Mouse (Mus musculus): ENCODE measurements around the gene Aire. TPM values are rescaled to one million over a fixed set of nuclear protein-coding genes. Genes with fewer than 3 reads are reported as not detected.

Gene Aire
- polyA plus RNA-seq, 1 experiment from 2014 or later, result 0.06 TPM

GRCm38 (mm10) chr10:78002316-78002715, 41.1 kb downstream of the Aire start:
- Histone ChIP-seq H3K27ac (0 out of 2 replicates have a peak overlapping the region, but pooled peaks have one; percentile 22), H3K27me3 (replicated peaks) (no peaks in the 10 kb centered on the region), H3K9ac (no peak overlapping the region), H3K4me2 (no peak overlapping the region), H3K4me3 (no peak overlapping the region), H3K4me1 (peaks cover 49% of the 10 kb centered on the region), H3K9me3 (replicated peaks) (no peaks in the 10 kb centered on the region), H3K36me3 (peaks cover 98% of the 10 kb centered on the region)
- WGBS (ENCODE audit: insufficient replicate concordance), result 83% methylated on average over 2 of the region's 2 CpGs
- ATAC-seq, result no peak

- Histone ChIP-seq H3K27me3 (replicated peaks) (no peaks in the 10 kb centered on the region), H3K4me1 (peaks cover 43% of the 10 kb centered on the region), H3K9me3 (replicated peaks) (no peaks in the 10 kb centered on the region), H3K36me3 (peaks cover 100% of the 10 kb centered on the region), H3K4me2 (no peak overlapping the region), H3K4me3 (no peak overlapping the region), H3K9ac (no peak overlapping the region), H3K27ac (0 out of 2 replicates have a peak overlapping the region, but pooled peaks have one; percentile 8)
- ATAC-seq, result no peak
- 90% methylated on average over 11 of the region's 11 CpGs for WGBS (ENCODE audit: insufficient replicate concordance)
Measured at GRCm38 (mm10) chr10:78001796-78002195, 41.6 kb downstream of the Aire start.

- no peak for ATAC-seq
- 87% methylated on average over 5 of the region's 5 CpGs for WGBS (ENCODE audit: insufficient replicate concordance)
- no peak overlapping the region for H3K27ac ChIP-seq
- no peaks in the 10 kb centered on the region for H3K27me3 ChIP-seq (replicated peaks)
- H3K9me3 ChIP-seq (replicated peaks), result no peaks in the 10 kb centered on the region
- no peak overlapping the region for H3K4me2 ChIP-seq
- H3K36me3 ChIP-seq, result peaks cover 100% of the 10 kb centered on the region
- H3K4me1 ChIP-seq, result peaks cover 27% of the 10 kb centered on the region
- H3K9ac ChIP-seq, result no peak overlapping the region
- H3K4me3 ChIP-seq, result no peak overlapping the region
Measured at GRCm38 (mm10) chr10:78000200-78000599, 43.2 kb downstream of the Aire start.

- no peak overlapping the region for H3K4me2 ChIP-seq
- H3K4me1 ChIP-seq, result no peaks in the 10 kb centered on the region
- H3K9me3 ChIP-seq (replicated peaks), result no peaks in the 10 kb centered on the region
- H3K27ac ChIP-seq, result no peak overlapping the region
- no peaks in the 10 kb centered on the region for H3K27me3 ChIP-seq (replicated peaks)
- no peak overlapping the region for H3K9ac ChIP-seq
- WGBS (ENCODE audit: insufficient replicate concordance), result 82% methylated on average over 3 of the region's 3 CpGs
- H3K4me3 ChIP-seq, result no peak overlapping the region
- ATAC-seq, result no peak
- peaks cover 100% of the 10 kb centered on the region for H3K36me3 ChIP-seq
Measured at GRCm38 (mm10) chr10:77995639-77996038, 47.8 kb downstream of the Aire start.

- Histone ChIP-seq H3K4me2 (no peak overlapping the region), H3K4me1 (no peaks in the 10 kb centered on the region), H3K27ac (no peak overlapping the region), H3K27me3 (replicated peaks) (no peaks in the 10 kb centered on the region), H3K4me3 (no peak overlapping the region), H3K9me3 (replicated peaks) (no peaks in the 10 kb centered on the region), H3K9ac (no peak overlapping the region), H3K36me3 (peaks cover 44% of the 10 kb centered on the region)
- 72% methylated on average over 5 of the region's 5 CpGs for WGBS (ENCODE audit: insufficient replicate concordance)
- ATAC-seq, result no peak
Measured at GRCm38 (mm10) chr10:77985775-77986174, 57.6 kb downstream of the Aire start.

- H3K36me3 ChIP-seq, result peaks cover 33% of the 10 kb centered on the region
- H3K27me3 ChIP-seq (replicated peaks), result no peaks in the 10 kb centered on the region
- H3K4me1 ChIP-seq, result peaks cover 5% of the 10 kb centered on the region; the same call in 1 of the 2 replicates
- peak; percentile 60 for ATAC-seq
- H3K4me3 ChIP-seq, result no peak overlapping the region
- H3K27ac ChIP-seq, result no peak overlapping the region
- H3K4me2 ChIP-seq, result no peak overlapping the region
- H3K9me3 ChIP-seq (replicated peaks), result no peaks in the 10 kb centered on the region
- no peak overlapping the region for H3K9ac ChIP-seq
- WGBS (ENCODE audit: insufficient replicate concordance), result 4% methylated on average over 4 of the region's 4 CpGs
Measured at GRCm38 (mm10) chr10:77984660-77985059, 58.8 kb downstream of the Aire start.

Other genes with a start within 250 kb of the Aire start
- gene Gm9639, start 248.5 kb downstream of the Aire start, polyA plus RNA-seq (2016; fragmentation: Nextera tagmentation; extraction: Ambion mirVana), result not detected in 2 replicates
- not detected in 2 replicates for gene Gm19668, start 244.5 kb downstream of the Aire start, polyA plus RNA-seq (2016; fragmentation: Nextera tagmentation; extraction: Ambion mirVana)
- gene Gm9507, start 231.8 kb downstream of the Aire start, polyA plus RNA-seq (2016; fragmentation: Nextera tagmentation; extraction: Ambion mirVana), result not detected in 2 replicates
- gene Gm2696, start 228.9 kb downstream of the Aire start, polyA plus RNA-seq (2016; fragmentation: Nextera tagmentation; extraction: Ambion mirVana), result not detected in 2 replicates
- not detected in 2 replicates for gene Krtap10-4, start 216.5 kb downstream of the Aire start, polyA plus RNA-seq (2016; fragmentation: Nextera tagmentation; extraction: Ambion mirVana)
- gene Krtap10-10, start 207.7 kb downstream of the Aire start, polyA plus RNA-seq (2016; fragmentation: Nextera tagmentation; extraction: Ambion mirVana), result not detected in 2 replicates
- not detected in 2 replicates for gene Gm36176, start 196.8 kb downstream of the Aire start, polyA plus RNA-seq (2016; fragmentation: Nextera tagmentation; extraction: Ambion mirVana)
- not detected in 2 replicates for gene Gm10318, start 190.8 kb downstream of the Aire start, polyA plus RNA-seq (2016; fragmentation: Nextera tagmentation; extraction: Ambion mirVana)
- not detected in 2 replicates for gene Gm3285, start 181.6 kb downstream of the Aire start, polyA plus RNA-seq (2016; fragmentation: Nextera tagmentation; extraction: Ambion mirVana)
- 8.5 and 8.7 TPM in 2 replicates for gene Lrrc3, start 141.1 kb downstream of the Aire start, polyA plus RNA-seq (2016; fragmentation: Nextera tagmentation; extraction: Ambion mirVana)
- gene Trpm2, start 73.0 kb downstream of the Aire start, polyA plus RNA-seq (2016; fragmentation: Nextera tagmentation; extraction: Ambion mirVana), result 1.1 and 1.2 TPM in 2 replicates
- gene 1810043G02Rik, start 65.1 kb downstream of the Aire start, polyA plus RNA-seq (2016; fragmentation: Nextera tagmentation; extraction: Ambion mirVana), result 6.7 and 6.9 TPM in 2 replicates
- 152 and 157 TPM in 2 replicates for gene Pfkl, start 33.5 kb downstream of the Aire start, polyA plus RNA-seq (2016; fragmentation: Nextera tagmentation; extraction: Ambion mirVana)
- not detected in 2 replicates for gene Dnmt3l, start 1.7 kb downstream of the Aire start, polyA plus RNA-seq (2016; fragmentation: Nextera tagmentation; extraction: Ambion mirVana)
- 2.9 and 3.2 TPM in 2 replicates for gene Icosl, start 25.7 kb upstream of the Aire start, polyA plus RNA-seq (2016; fragmentation: Nextera tagmentation; extraction: Ambion mirVana)
- gene D10Jhu81e, start 126.2 kb upstream of the Aire start, polyA plus RNA-seq (2016; fragmentation: Nextera tagmentation; extraction: Ambion mirVana), result 17.1 and 19.4 TPM in 2 replicates
- gene Pwp2, start 141.5 kb upstream of the Aire start, polyA plus RNA-seq (2016; fragmentation: Nextera tagmentation; extraction: Ambion mirVana), result 23.9 and 25.5 TPM in 2 replicates
- gene Trappc10, start 201.0 kb upstream of the Aire start, polyA plus RNA-seq (2016; fragmentation: Nextera tagmentation; extraction: Ambion mirVana), result 21.9 and 24.5 TPM in 2 replicates